Mouse (Mus musculus) CH12.LX (cell line): ENCODE results near the gene Plod1. TPM values are rescaled to one million over a fixed set of nuclear protein-coding genes. Genes with fewer than 3 reads are reported as not detected.
A peak's percentile ranks its signal among the peaks of the same experiment; 100 is the strongest.

Experiments used
- DNase-seq: peaks from one replicate; pipeline ENCODE4 v3.0.0-alpha.2; 2013; ENCODE audit errors: extremely low read depth
- H3K27ac ChIP-seq: 2 replicates; pipeline ENCODE4 v1.5.1; 2012; ENCODE audit warnings: low read depth, mild to moderate bottlenecking, control low read depth, moderate library complexity; ENCODE audit not compliant: insufficient read depth
- H3K27me3 ChIP-seq: replicated peaks from 2 replicates; pipeline ENCODE3; 2012; ENCODE audit warnings: inconsistent platforms
- H3K36me3 ChIP-seq, 2 experiments: replicated peaks in 1 of 2; 2 replicates each; pipeline versions ENCODE3 to v1.6.1; 2012; ENCODE audit warnings: inconsistent platforms in 1 of 2, low read length in 1 of 2, mild to moderate bottlenecking in 1 of 2, mixed read lengths in 1 of 2, moderate library complexity in 1 of 2; ENCODE audit not compliant: control insufficient read depth in 1 of 2, insufficient read depth in 1 of 2
- H3K4me1 ChIP-seq, 2 experiments: 2 replicates each; pipeline ENCODE4 v1.6.1; 2012; ENCODE audit warnings: inconsistent platforms in 1 of 2, moderate library complexity in 1 of 2; ENCODE audit not compliant: insufficient read depth in 2 of 2, control insufficient read depth in 1 of 2
- H3K4me2 ChIP-seq: 2 replicates; pipeline ENCODE4 v1.6.1; 2012; ENCODE audit warnings: low read depth, mild to moderate bottlenecking, control low read depth; ENCODE audit not compliant: poor library complexity, insufficient read depth, severe bottlenecking
- H3K4me3 ChIP-seq, 3 experiments: fragments of 150-350 bp in 1 of 3; sonication (generic) in 1 of 3; replicated peaks in 1 of 3; 2 replicates each; pipeline versions ENCODE3 to v1.5.1; 2011 to 2012; ENCODE audit warnings: low read depth in 2 of 3, low read length in 2 of 3, mild to moderate bottlenecking in 2 of 3, moderate library complexity in 2 of 3, control low read depth in 1 of 3, improper control_type of control experiment in 1 of 3, inconsistent platforms in 1 of 3, mixed read lengths in 1 of 3; ENCODE audit not compliant: poor library complexity in 1 of 3
- H3K79me2 ChIP-seq: replicated peaks from 2 replicates; pipeline ENCODE4 v1.6.1; 2012; ENCODE audit warnings: mild to moderate bottlenecking, moderate library complexity; ENCODE audit not compliant: control insufficient read depth, poor library complexity, insufficient read depth, severe bottlenecking; ENCODE audit errors: extremely low read depth
- H3K9ac ChIP-seq: 2 replicates; pipeline ENCODE4 v1.6.1; 2012; ENCODE audit warnings: low read depth, mild to moderate bottlenecking, control low read depth, moderate library complexity; ENCODE audit not compliant: insufficient read depth
- H3K9me3 ChIP-seq: replicated peaks from 2 replicates; pipeline ENCODE3; 2012; ENCODE audit warnings: low read length, inconsistent platforms, mixed read lengths
- CHD2 ChIP-seq: IDR thresholded peaks from 2 replicates; pipeline ENCODE4 v1.6.1; 2011; ENCODE audit warnings: low read length, improper control_type of control experiment
- ELF1 ChIP-seq: IDR thresholded peaks from 2 replicates; pipeline ENCODE4 v1.6.1; 2014; ENCODE audit warnings: low read depth, mild to moderate bottlenecking, inconsistent platforms, low read length, improper control_type of control experiment
- ETS1 ChIP-seq: conservative IDR thresholded peaks from 2 replicates; pipeline ENCODE4 v1.6.1; 2012; ENCODE audit warnings: low read depth, mild to moderate bottlenecking, inconsistent platforms, low read length, improper control_type of control experiment, moderate library complexity
- HCFC1 ChIP-seq: IDR thresholded peaks from 2 replicates; pipeline ENCODE4 v1.6.1; 2012; ENCODE audit warnings: low read depth, mild to moderate bottlenecking, inconsistent platforms, low read length, improper control_type of control experiment
- IRF4 ChIP-seq: IDR thresholded peaks from 2 replicates; pipeline ENCODE4 v1.6.1; 2014; ENCODE audit warnings: low read depth, mild to moderate bottlenecking, inconsistent platforms, low read length, improper control_type of control experiment
- JUN ChIP-seq: IDR thresholded peaks from 2 replicates; pipeline ENCODE4 v1.6.1; 2011; ENCODE audit warnings: low read depth, mild to moderate bottlenecking, low read length, improper control_type of control experiment, moderate library complexity; ENCODE audit not compliant: insufficient read depth
- MAFK ChIP-seq: IDR thresholded peaks from 2 replicates; pipeline ENCODE4 v1.6.1; 2011; ENCODE audit warnings: low read length, improper control_type of control experiment; ENCODE audit not compliant: insufficient replicate concordance
- MAX ChIP-seq: IDR thresholded peaks from 2 replicates; pipeline ENCODE4 v1.6.1; 2011; ENCODE audit warnings: low read length, improper control_type of control experiment
- MEF2A ChIP-seq: IDR thresholded peaks from 2 replicates; pipeline ENCODE4 v1.6.1; 2014; ENCODE audit warnings: low read depth, mild to moderate bottlenecking, inconsistent platforms, low read length, improper control_type of control experiment, borderline replicate concordance
- MXI1 ChIP-seq: IDR thresholded peaks from 2 replicates; pipeline ENCODE4 v1.6.1; 2011; ENCODE audit warnings: mild to moderate bottlenecking, low read depth, low read length, improper control_type of control experiment
- MYC ChIP-seq: IDR thresholded peaks from 2 replicates; pipeline ENCODE4 v1.6.1; 2011; ENCODE audit warnings: low read depth, mild to moderate bottlenecking, improper control_type of control experiment, low read length
- NELFE ChIP-seq: IDR thresholded peaks from 2 replicates; pipeline ENCODE4 v1.6.1; 2011; ENCODE audit warnings: low read depth, low read length, improper control_type of control experiment
- PAX5 ChIP-seq: IDR thresholded peaks from 2 replicates; pipeline ENCODE4 v1.6.1; 2012; ENCODE audit warnings: low read length, inconsistent platforms, mixed read lengths
- POLR2AphosphoS2 ChIP-seq: IDR thresholded peaks from 2 replicates; pipeline ENCODE4 v1.6.1; 2011; ENCODE audit warnings: low read depth, low read length, improper control_type of control experiment
- RCOR1 ChIP-seq: conservative IDR thresholded peaks from 2 replicates; pipeline ENCODE4 v1.6.1; 2012; ENCODE audit warnings: low read depth, mild to moderate bottlenecking, inconsistent platforms, low read length, improper control_type of control experiment
- UBTF ChIP-seq: IDR thresholded peaks from 2 replicates; pipeline ENCODE4 v1.6.1; 2012; ENCODE audit warnings: low read depth, mild to moderate bottlenecking, inconsistent platforms, low read length, improper control_type of control experiment, moderate library complexity
- USF1 ChIP-seq: IDR thresholded peaks from 2 replicates; pipeline ENCODE4 v1.6.1; 2014; ENCODE audit warnings: low read depth, mild to moderate bottlenecking, inconsistent platforms, low read length, improper control_type of control experiment
- ZMIZ1 ChIP-seq: IDR thresholded peaks from 2 replicates; pipeline ENCODE4 v1.6.1; 2012; ENCODE audit warnings: low read depth, mild to moderate bottlenecking, inconsistent platforms, low read length, improper control_type of control experiment
- dilution Hi-C: fragments of 300-500 bp; cut with MboI; formaldehyde crosslinking; loops from 2 replicates; pipeline ENCODE4 v1.14.3; 2020; ENCODE audit warnings: low sequenced_read_pairs; ENCODE audit not compliant: extremely low pct_unique_long_range_greater_than_20kb, extremely low pct_ligation_motif_present
- in situ Hi-C: fragments of 300-500 bp; cut with MboI; formaldehyde crosslinking; loops from 3 replicates; pipeline ENCODE4 v1.14.3; 2019; ENCODE audit warnings: low sequenced_read_pairs, low pct_ligation_motif_present, low pct_unique_long_range_greater_than_20kb, mixed read lengths
- polyA plus RNA-seq: library from polyadenylated mRNA; unstranded; fragments of >175 nt; gene quantifications from 2 replicates; pipeline ENCODE4 v1.2.1, GENCODE M21; 2012; ENCODE audit warnings: low read depth; ENCODE audit not compliant: insufficient read length
- total RNA-seq, 2 experiments: library from RNA; depleted of rRNA; stranded (reverse); fragments of 300-350 nt in 1 of 2; fragments of >200 nt in 1 of 2; gene quantifications; 2 replicates each; pipeline ENCODE4 v1.2.3; 2012 to 2014

The Plod1 gene
- total and polyA plus RNA-seq, 3 experiments: 0.30 to 6.5 (median 1.9) TPM

DNA sequence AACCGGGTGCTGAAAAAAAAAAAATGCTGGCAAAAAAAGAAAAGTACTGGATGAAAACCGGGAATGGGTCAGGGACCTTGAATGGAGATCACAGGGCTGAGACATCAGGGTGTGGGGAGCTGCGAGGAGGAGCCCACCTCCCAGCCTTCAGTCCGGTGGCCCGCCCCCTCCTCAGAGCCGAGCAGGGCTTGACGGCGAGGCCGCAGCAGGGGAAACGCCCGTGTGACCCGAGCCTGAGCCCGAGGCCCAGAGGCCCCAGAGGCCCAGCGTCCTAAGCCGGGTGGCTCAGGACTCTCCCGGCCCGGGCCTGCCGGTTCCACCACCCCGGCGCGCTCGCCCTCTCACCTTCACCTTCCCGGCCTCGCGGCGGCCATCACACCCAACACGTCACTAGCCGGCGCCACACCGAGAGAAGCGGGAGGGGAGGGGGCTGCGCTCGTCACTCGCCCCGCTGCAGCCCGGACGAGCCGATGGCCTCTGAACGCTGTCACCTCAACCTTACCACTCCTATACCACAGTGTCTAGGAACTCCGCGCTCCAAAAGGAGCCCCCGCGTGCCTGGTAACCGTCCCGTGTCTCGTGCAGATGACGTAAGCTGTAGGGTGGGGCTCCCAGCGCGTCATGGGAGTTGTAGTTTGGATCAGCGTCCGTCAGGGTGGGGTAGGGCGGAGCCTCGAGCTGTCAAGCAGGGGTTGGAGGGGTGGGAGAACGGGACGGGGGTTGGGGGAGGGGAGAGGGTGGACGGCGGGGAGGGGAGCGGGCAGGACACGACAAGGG is 32.1 kb downstream of the Plod1 start, which contains the start of gene Mfn2 (continued):
- no peak for TF ChIP-seq RCOR1
- no peak for TF ChIP-seq MEF2A
- peak; percentile 65 for TF ChIP-seq ELF1
- peak; percentile 96 for TF ChIP-seq HCFC1
- no peak for TF ChIP-seq POLR2AphosphoS2
- TF ChIP-seq NELFE: 0 out of 2 replicates have a peak, but pooled peaks have one; percentile 27
- TF ChIP-seq USF1: no peak
- peak; percentile 76 for TF ChIP-seq MXI1
- peak; percentile 39; the same call in 1 of the 2 replicates for TF ChIP-seq MAX
- no peak for TF ChIP-seq MYC
- no peak for TF ChIP-seq MAFK
- TF ChIP-seq UBTF: no peak

DNA sequence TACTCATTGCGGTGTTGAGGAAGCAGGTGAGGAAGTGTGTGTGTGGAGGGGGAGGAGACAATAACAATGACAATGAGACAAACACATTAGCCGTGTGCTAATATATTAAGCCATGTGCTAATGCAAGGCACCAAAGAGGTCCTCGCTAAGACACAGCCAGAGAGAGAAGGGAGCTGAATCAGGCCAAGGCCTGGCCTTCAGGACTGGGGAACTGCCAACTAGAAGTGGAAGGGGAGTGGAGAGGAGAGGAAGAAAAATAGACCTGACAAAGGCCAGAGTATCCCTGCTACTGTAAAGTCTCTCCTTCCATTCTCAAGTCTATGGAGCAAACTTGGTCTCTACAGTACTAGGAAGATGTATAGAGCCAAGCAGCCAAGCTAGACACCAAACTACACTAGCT is 33.0 kb downstream of the Plod1 start:
- H3K9ac ChIP-seq: peak overlapping the region; percentile 92
- no peak for DNase-seq
- dilution Hi-C loops: no loop called here
- H3K9me3 ChIP-seq: no peaks in the 10 kb centered on the region
- in situ Hi-C loops: no loop called here
- peaks cover 2% of the 10 kb centered on the region for H3K27me3 ChIP-seq
- peaks cover 24 to 46% of the 10 kb centered on the region in 2 experiments for H3K36me3 ChIP-seq
- H3K4me1 ChIP-seq: peaks cover 10 to 15% of the 10 kb centered on the region in 2 experiments
- peaks cover 4% of the 10 kb centered on the region; the same call in 1 of the 2 replicates for H3K79me2 ChIP-seq
- no peak overlapping the region for H3K27ac ChIP-seq
- peak overlapping the region; percentile 82 for H3K4me2 ChIP-seq
- H3K4me3 ChIP-seq: peak overlapping the region; percentile 83 to 95 (median 93)
- no peak for TF ChIP-seq IRF4
- TF ChIP-seq RCOR1: no peak
- TF ChIP-seq ETS1: no peak
- no peak for TF ChIP-seq JUN
- TF ChIP-seq ZMIZ1: no peak
- no peak for TF ChIP-seq MXI1
- TF ChIP-seq PAX5: no peak
- TF ChIP-seq CHD2: no peak
